Mouse (Mus musculus): Measurements from ENCODE around the gene Rptor. TPM values are rescaled to one million over a fixed set of nuclear protein-coding genes. Genes with fewer than 3 reads are reported as not detected.
A peak's percentile ranks its signal among the peaks of the same experiment; 100 is the strongest.

The Rptor gene
- total and polyA plus RNA-seq, 2 experiments from 2014 or later, result 8.5 to 64.8 TPM

DNA sequence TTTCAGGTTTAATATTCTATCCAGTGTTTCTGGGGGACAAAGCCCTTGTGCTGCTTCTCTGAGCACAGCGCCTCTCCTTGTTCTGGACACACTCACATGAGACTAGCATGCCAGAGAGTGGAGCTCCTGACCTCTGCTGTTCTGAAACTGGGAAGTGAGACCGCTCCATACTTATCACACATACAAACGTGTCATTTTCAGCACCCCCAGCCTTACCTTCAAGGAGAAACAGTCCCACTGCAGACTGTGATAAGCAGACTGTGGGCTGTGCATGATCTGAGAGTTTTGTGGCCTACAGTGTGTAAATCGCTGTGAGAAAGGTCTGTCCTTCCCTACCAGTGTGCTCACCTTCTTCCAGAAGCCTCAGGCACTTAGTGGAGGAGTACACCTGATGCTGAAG lies 168.3 kb downstream of the Rptor start:
- Histone ChIP-seq H3K4me1 (ENCODE audit: insufficient read depth, low read length) (peaks cover 8% of the 10 kb centered on the region; the same call in 1 of the 2 replicates), H3K9ac (replicated peaks; ENCODE audit: low read length, poor library complexity, severe bottlenecking) (no peak overlapping the region), H3K36me3 (ENCODE audit: insufficient read depth, low read length) (0 out of 2 replicates have a peak, but pooled peaks cover 5% of the 10 kb centered on the region), H3K9me3 (ENCODE audit: low read length) (no peaks in the 10 kb centered on the region), H3K27me3 (ENCODE audit: insufficient read depth, low read length) (no peaks in the 10 kb centered on the region), H3K27ac (ENCODE audit: low read depth, low read length) (no peak overlapping the region), H3K4me3 (ENCODE audit: low read depth, low read length) (no peak overlapping the region), H3K4me2 (ENCODE audit: low read depth, low read length, poor library complexity, severe bottlenecking) (no peak overlapping the region)
- no peak for ATAC-seq (ENCODE audit: low FRiP score)
- no peak for TF ChIP-seq CTCF (IDR thresholded peaks at IDR 0.05)
- WGBS, result 88% methylated on average over 4 of the region's 4 CpGs
- no peak for DNase-seq (ENCODE audit: low spot score)

DNA sequence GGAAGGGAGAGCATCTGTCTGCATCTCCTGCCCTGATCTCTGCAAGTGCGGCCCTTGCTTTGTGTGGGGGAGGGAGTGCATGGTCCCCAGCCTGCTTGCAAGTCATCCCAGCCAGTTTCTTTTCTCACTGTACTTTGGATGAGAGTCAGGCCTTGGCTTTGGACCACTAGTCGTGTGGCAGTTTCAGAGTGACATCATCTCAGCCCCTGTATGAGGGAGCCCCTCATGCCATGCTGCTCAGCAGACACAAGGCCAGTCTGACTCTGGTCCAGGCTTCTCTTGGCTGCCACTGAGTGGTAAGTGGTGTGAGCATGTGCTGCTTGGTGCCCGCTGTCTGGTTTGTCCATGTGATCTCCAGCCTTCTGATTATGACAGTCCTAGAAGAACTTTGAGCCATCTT lies 170.2 kb downstream of the Rptor start:
- TF ChIP-seq CTCF (IDR thresholded peaks at IDR 0.05), result no peak
- DNase-seq (ENCODE audit: low spot score), result peak; percentile 78
- Histone ChIP-seq H3K4me2 (ENCODE audit: low read depth, low read length, poor library complexity, severe bottlenecking) (no peak overlapping the region), H3K27ac (ENCODE audit: low read depth, low read length) (no peak overlapping the region), H3K9me3 (ENCODE audit: low read length) (no peaks in the 10 kb centered on the region), H3K9ac (replicated peaks; ENCODE audit: low read length, poor library complexity, severe bottlenecking) (no peak overlapping the region), H3K27me3 (ENCODE audit: insufficient read depth, low read length) (no peaks in the 10 kb centered on the region), H3K4me3 (ENCODE audit: low read depth, low read length) (no peak overlapping the region), H3K36me3 (ENCODE audit: insufficient read depth, low read length) (0 out of 2 replicates have a peak, but pooled peaks cover 5% of the 10 kb centered on the region), H3K4me1 (ENCODE audit: insufficient read depth, low read length) (no peaks in the 10 kb centered on the region; the same call in 1 of the 2 replicates)
- ATAC-seq (ENCODE audit: low FRiP score), result peak; percentile 80; the same call in 1 of the 2 replicates
- 83% methylated on average over 3 of the region's 3 CpGs for WGBS

DNA sequence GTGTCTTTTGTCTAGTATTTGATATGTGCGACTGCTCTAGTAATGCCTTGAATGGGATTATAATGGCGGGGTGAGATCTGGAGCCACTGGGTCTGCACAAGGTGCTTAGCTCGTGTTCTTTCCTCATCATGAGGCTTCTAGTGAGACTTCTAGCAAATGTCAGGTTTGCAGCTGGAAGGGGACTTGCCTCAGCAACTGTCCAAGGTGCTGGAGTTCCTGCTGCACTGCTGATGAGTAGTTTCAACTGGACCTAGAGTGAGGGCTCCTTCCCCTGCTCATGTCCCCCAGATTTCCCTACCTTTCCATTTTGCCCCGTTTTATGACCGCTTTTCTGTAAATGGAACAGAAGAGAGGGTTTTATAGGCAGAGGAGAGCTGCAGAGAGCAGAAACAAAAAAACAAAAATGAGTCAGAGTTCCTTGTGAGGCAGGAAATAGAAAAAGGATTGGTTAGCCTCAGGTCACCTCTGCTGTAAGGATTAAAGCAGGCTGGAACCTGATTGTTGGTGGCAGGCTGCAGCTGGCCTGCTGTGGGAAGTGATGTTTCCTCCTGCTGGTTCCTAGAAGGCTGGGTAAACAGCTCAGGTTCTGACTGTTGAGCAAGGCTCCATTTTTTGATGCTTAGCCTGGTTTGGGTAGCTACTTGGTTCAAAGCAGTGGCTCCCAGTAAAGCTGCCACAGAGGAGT lies 172.5 kb downstream of the Rptor start:
- Histone ChIP-seq H3K4me3 (ENCODE audit: low read depth, low read length) (no peak overlapping the region), H3K36me3 (ENCODE audit: insufficient read depth, low read length) (0 out of 2 replicates have a peak, but pooled peaks cover 5% of the 10 kb centered on the region), H3K27ac (ENCODE audit: low read depth, low read length) (no peak overlapping the region), H3K9me3 (ENCODE audit: low read length) (no peaks in the 10 kb centered on the region), H3K4me2 (ENCODE audit: low read depth, low read length, poor library complexity, severe bottlenecking) (no peak overlapping the region), H3K4me1 (ENCODE audit: insufficient read depth, low read length) (no peaks in the 10 kb centered on the region), H3K9ac (replicated peaks; ENCODE audit: low read length, poor library complexity, severe bottlenecking) (no peak overlapping the region), H3K27me3 (ENCODE audit: insufficient read depth, low read length) (no peaks in the 10 kb centered on the region)
- TF ChIP-seq CTCF (IDR thresholded peaks at IDR 0.05), result no peak
- ATAC-seq (ENCODE audit: low FRiP score) (no peak), DNase-seq (ENCODE audit: low spot score) (no peak)
- 63% methylated on average over 5 of the region's 5 CpGs for WGBS

DNA sequence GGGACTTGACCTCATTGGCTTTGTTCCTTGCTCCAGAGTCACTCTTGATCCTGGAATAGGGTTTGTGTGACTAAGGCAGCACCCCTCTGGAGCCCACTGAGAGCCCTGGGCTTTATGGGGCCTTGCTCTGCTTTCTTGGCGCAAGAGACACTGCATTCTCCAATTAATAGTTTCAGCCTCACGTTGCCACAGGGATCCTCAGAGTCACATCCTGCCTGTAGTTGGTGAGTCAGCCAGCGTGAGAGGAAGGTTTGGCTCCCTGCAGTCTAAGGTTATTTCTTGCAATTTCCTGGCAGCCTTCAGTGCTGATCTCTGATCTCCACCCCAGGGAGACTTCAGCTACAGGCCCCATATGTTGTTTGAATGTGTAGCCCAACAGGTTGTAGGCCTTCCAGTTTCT lies 174.5 kb downstream of the Rptor start:
- Histone ChIP-seq H3K9me3 (ENCODE audit: low read length) (no peaks in the 10 kb centered on the region), H3K27me3 (ENCODE audit: insufficient read depth, low read length) (no peaks in the 10 kb centered on the region), H3K9ac (replicated peaks; ENCODE audit: low read length, poor library complexity, severe bottlenecking) (no peak overlapping the region), H3K27ac (ENCODE audit: low read depth, low read length) (no peak overlapping the region), H3K4me3 (ENCODE audit: low read depth, low read length) (no peak overlapping the region), H3K4me2 (ENCODE audit: low read depth, low read length, poor library complexity, severe bottlenecking) (no peak overlapping the region), H3K36me3 (ENCODE audit: insufficient read depth, low read length) (no peaks in the 10 kb centered on the region), H3K4me1 (ENCODE audit: insufficient read depth, low read length) (no peaks in the 10 kb centered on the region)
- ATAC-seq (ENCODE audit: low FRiP score), result no peak
- no peak for DNase-seq (ENCODE audit: low spot score)
- WGBS, result 49% methylated on average over 3 of the region's 3 CpGs
- no peak for TF ChIP-seq CTCF (IDR thresholded peaks at IDR 0.05)

DNA sequence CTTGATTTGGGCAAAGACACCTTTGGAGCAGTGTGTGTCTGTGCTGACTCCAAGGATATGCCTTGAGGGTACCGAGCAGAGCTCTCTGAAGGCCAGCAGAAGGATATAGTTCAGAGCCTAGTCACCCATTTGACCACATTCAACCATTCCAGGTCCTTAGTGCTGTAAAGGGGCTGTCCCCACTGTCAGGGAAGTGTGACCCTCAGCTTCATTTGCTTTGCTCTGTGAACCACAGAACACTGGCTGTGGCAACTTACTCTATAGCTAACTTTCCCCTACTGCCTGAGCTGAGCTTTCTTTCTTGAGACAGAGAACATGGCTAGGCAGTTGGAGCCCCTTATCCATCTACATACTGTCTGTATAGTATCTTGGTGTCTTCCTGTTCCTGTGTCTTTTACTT lies 175.2 kb downstream of the Rptor start:
- no peak overlapping the region for H3K27ac ChIP-seq (ENCODE audit: low read depth, low read length)
- no peaks in the 10 kb centered on the region for H3K4me1 ChIP-seq (ENCODE audit: insufficient read depth, low read length)
- no peaks in the 10 kb centered on the region for H3K27me3 ChIP-seq (ENCODE audit: insufficient read depth, low read length)
- H3K36me3 ChIP-seq (ENCODE audit: insufficient read depth, low read length), result no peaks in the 10 kb centered on the region
- DNase-seq (ENCODE audit: low spot score) (no peak), ATAC-seq (ENCODE audit: low FRiP score) (no peak)
- no peak overlapping the region for H3K4me3 ChIP-seq (ENCODE audit: low read depth, low read length)
- TF ChIP-seq CTCF (IDR thresholded peaks at IDR 0.05), result no peak
- WGBS, result 88% methylated on average over 1 of the region's 1 CpGs
- no peaks in the 10 kb centered on the region for H3K9me3 ChIP-seq (ENCODE audit: low read length)
- H3K4me2 ChIP-seq (ENCODE audit: low read depth, low read length, poor library complexity, severe bottlenecking), result no peak overlapping the region
- no peak overlapping the region for H3K9ac ChIP-seq (replicated peaks; ENCODE audit: low read length, poor library complexity, severe bottlenecking)

DNA sequence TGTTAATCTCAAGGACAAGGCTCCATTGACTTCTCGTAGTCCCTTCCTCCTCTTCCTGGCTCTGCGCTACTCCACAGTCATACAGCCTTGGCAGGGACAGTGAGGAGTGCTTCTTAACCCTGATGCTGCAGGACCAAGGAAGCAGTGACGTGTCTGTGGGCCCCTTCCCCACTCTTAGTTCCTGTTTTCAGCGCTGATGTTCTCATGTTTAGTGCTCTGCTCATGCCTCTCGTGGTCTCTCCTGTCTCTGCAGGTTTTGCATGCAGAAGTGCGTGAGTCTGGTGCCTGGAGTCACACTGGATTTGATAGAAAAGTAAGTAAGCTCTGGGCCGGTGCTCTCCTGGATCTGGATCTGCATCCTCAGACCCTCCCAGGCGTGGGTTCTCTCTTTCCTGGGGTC lies 177.6 kb downstream of the Rptor start:
- ATAC-seq (ENCODE audit: low FRiP score) (no peak), DNase-seq (ENCODE audit: low spot score) (no peak)
- no peaks in the 10 kb centered on the region for H3K36me3 ChIP-seq (ENCODE audit: insufficient read depth, low read length)
- H3K4me3 ChIP-seq (ENCODE audit: low read depth, low read length), result no peak overlapping the region
- no peaks in the 10 kb centered on the region for H3K4me1 ChIP-seq (ENCODE audit: insufficient read depth, low read length)
- H3K27me3 ChIP-seq (ENCODE audit: insufficient read depth, low read length), result no peaks in the 10 kb centered on the region
- no peaks in the 10 kb centered on the region for H3K9me3 ChIP-seq (ENCODE audit: low read length)
- WGBS, result 77% methylated on average over 8 of the region's 8 CpGs
- H3K27ac ChIP-seq (ENCODE audit: low read depth, low read length), result no peak overlapping the region
- H3K4me2 ChIP-seq (ENCODE audit: low read depth, low read length, poor library complexity, severe bottlenecking), result no peak overlapping the region
- TF ChIP-seq CTCF (IDR thresholded peaks at IDR 0.05), result no peak
- H3K9ac ChIP-seq (replicated peaks; ENCODE audit: low read length, poor library complexity, severe bottlenecking), result no peak overlapping the region

All from midbrain, postnatal 0 days (tissue).